Mouse (Mus musculus) liver, adult 2 months (tissue): ENCODE data around the gene Cntfr.

ENCODE experiments used
- CTCF ChIP-seq: fragments of 200-500 bp; IDR thresholded peaks from 2 replicates; pipeline ENCODE4 v1.5.1; 2011; ENCODE audit warnings: low read depth, low read length, control low read depth
- POLR2A ChIP-seq: fragments of 200-500 bp; IDR thresholded peaks from 2 replicates; pipeline ENCODE4 v1.6.1; 2011; ENCODE audit warnings: low read length, control low read depth; ENCODE audit not compliant: insufficient read depth; ENCODE audit errors: extremely low read depth

- TF ChIP-seq CTCF: 0 out of 2 replicates have a peak, but pooled peaks have one; percentile 15
- TF ChIP-seq POLR2A: no peak
These were observed 13.3 kb upstream of the Cntfr start for GRCm38 (mm10) chr4:41710229-41710628.
